Mouse (Mus musculus): ENCODE data around the gene Trpm8.

DNA sequence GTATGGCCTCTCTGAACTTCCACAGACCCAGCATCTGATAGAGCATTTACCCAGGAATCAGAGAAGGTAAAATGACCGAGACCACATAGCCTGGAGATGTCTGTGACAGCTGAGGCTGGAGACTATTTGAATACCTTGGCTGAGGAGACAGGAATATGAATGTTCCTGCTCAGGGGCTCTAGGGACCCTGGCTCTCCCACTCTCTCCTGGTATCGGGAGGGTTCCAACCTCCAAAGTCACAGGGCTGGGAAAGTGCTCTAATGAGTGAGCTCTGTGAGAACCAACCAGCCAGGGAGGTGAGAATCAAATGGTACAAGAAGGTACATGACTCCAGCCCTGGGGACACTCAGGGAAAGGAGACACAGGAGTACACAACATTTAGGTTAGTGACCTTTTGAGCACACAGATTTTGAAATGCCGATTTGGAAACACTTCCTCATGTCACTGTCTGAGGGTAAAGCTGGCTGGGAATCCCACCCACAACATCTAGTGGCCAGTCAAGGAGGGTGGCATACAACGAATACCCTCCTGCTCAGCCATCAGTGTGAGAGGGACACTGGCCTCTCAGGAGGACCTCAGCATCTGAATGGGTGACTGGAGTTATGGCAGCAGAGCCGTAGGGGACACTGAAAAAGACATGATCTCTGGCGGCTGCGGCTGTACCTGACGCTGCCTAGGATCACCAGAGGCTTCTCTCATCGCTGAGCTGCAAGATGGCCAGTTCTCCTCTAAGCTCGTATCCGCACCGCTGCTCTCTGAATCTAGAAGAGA is 7.7 kb upstream of the Trpm8 start:
- TF ChIP-seq ZC3H11A (IDR thresholded peaks at IDR 0.05; ENCODE audit: low read depth, low read length) (no peak), EP300 (IDR thresholded peaks at IDR 0.05; ENCODE audit: low read length) (no peak), ETS1 (conservative IDR thresholded peaks at IDR 0.05; ENCODE audit: low read depth, low read length) (no peak), POLR2A (IDR thresholded peaks at IDR 0.05; ENCODE audit: low read depth, low read length) (no peak), MAZ (IDR thresholded peaks at IDR 0.05; ENCODE audit: low read depth, low read length) (no peak), ELF1 (IDR thresholded peaks at IDR 0.05; ENCODE audit: low read depth, low read length) (no peak)
